Mouse (Mus musculus) megakaryocyte, embryonic 14.5 days (primary cell): ENCODE data around the gene Rgs18.

Experiments
- FLI1 ChIP-seq: IDR thresholded peaks from 2 replicates; pipeline ENCODE4 v1.6.1; 2012; ENCODE audit warnings: low read length, inconsistent platforms, mixed read lengths
- GATA1 ChIP-seq: IDR thresholded peaks from 3 replicates; pipeline ENCODE4 v1.6.1; 2012; ENCODE audit warnings: mixed read lengths, low read length, inconsistent platforms, borderline replicate concordance

DNA sequence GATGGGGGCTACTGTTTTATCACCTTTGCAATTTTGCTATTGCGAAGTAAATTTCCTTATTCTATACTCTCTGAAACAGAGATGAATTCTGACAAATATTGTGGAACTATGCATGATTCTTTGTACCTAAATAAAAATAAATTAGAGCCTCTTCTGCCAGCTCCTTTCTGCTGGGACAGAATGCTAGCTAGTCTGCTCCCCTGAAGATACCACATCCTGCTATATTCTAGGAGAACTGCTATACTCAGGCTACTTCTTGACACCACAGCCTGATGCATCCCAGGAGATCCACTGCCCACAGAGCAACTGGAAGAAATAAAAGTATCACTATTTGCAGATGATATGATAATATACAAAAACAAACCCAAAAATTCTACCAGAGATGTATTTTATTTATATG lies 29.1 kb downstream of the Rgs18 start:
- TF ChIP-seq GATA1 (no peak), FLI1 (no peak)
